In the genomic region with DNA sequence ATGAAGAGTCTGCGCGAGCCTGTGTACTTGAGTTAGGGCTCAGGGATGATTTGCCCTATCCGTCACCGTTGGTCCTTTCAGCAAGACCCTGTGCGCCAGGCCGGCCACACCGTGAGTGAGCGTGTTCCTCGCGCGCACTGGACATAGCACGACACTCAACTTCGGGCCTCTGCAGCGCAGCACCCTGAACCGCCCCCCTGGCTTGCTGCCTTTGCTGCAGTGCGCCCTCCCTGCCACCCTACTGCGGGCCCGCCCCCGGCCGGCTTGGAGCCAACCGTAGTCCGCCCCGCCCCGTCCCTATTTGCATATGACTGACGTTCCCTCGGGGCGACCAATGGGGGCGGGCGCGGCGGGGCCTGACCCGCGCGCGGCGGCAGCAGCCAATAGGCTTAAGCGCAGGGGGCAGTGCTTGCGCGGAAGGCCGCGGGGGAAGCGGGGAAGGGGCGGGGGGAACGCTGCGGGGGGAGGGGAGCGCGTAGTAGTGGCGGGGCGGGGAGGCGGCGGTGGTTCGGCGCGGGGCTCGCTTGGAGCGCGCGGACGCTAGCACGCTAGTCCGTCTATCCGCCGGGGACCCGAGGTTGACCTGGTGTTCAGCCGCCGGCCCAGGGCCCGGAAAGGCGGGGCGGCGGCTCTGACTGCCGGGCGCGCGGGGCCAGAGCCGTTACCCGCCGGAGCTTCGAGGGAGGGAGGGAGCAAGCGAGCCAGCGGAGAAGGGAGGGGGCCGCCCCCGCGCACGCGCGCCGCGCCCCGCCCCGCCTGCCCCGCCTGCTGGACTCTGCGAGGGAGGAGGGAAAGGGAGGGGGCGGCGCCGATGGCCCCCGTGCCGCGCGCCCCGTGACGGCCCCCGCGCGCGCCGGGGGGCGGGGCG, we compare ENCODE assay signal across 8 mouse cellular contexts. TPM values are rescaled to one million over a fixed set of nuclear protein-coding genes. Genes with fewer than 3 reads are reported as not detected.
A peak's percentile ranks its signal among the peaks of the same experiment; 100 is the strongest.
DNase-seq lines count a peak whose midpoint lies in the region; ATAC-seq and TF ChIP-seq lines count a peak whose summit lies in the region.

No protein-coding gene starts in this region.

- peak overlapping the region; percentile 99 for H3K27ac ChIP-seq in lung, embryonic 16.5 days (ENCODE audit: low read length)
- peak overlapping the region; percentile 16; the same call in 1 of the 2 replicates for H3K27ac ChIP-seq in thymus, adult 2 months (ENCODE audit: control insufficient read depth, insufficient read depth, low read length)

- TF ChIP-seq CTCF in thymus, adult 2 months (IDR thresholded peaks at IDR 0.05; ENCODE audit: borderline replicate concordance, control insufficient read depth, extremely low read depth, insufficient read depth, low read length, poor library complexity) = peak; percentile 50; the same call in 1 of the 2 replicates

- peaks cover 21% of the 10 kb centered on the region for H3K36me3 ChIP-seq in lung, embryonic 16.5 days (ENCODE audit: control insufficient read depth, insufficient read depth, low read length)
- H3K36me3 ChIP-seq in thymus, adult 2 months (ENCODE audit: control insufficient read depth, insufficient read depth, low read length) = peaks cover 19% of the 10 kb centered on the region

- H3K9ac ChIP-seq in lung, embryonic 16.5 days (ENCODE audit: low read length) = peak overlapping the region; percentile 82

- under 1% methylated on average over 67 of the region's 108 CpGs for WGBS in lung, embryonic 16.5 days
- WGBS in thymus, adult 2 months = under 1% methylated on average over 98 of the region's 108 CpGs

- peaks cover 45% of the 10 kb centered on the region for H3K4me1 ChIP-seq in lung, embryonic 16.5 days (replicated peaks; ENCODE audit: control insufficient read depth, insufficient read depth, low read length)
- peaks cover 46% of the 10 kb centered on the region for H3K4me1 ChIP-seq in thymus, adult 2 months (replicated peaks; ENCODE audit: control insufficient read depth, insufficient read depth, low read length)

- peak; percentile 95 for DNase-seq in MN1 (ENCODE audit: low spot score)
- peak; percentile 97 for DNase-seq in cerebellum, adult 8-10 months
- DNase-seq in forelimb bud, embryonic 11.5 days (ENCODE audit: low read depth, low spot score) = peak; percentile 94
- DNase-seq in layer of hippocampus, adult 9-11 months = peak; percentile 98
- peak; percentile 97 for DNase-seq in ovary, adult 18-20 months (ENCODE audit: low spot score)
- peak; percentile 98 for DNase-seq in thymus, adult 2 months

- H3K27me3 ChIP-seq in lung, embryonic 16.5 days (ENCODE audit: control insufficient read depth, insufficient read depth, low read depth, low read length) = no peaks in the 10 kb centered on the region
- no peaks in the 10 kb centered on the region for H3K27me3 ChIP-seq in thymus, adult 2 months (ENCODE audit: control insufficient read depth, insufficient read depth, low read length)

- H3K4me2 ChIP-seq in lung, embryonic 16.5 days (ENCODE audit: low read depth, low read length) = peak overlapping the region; percentile 92

- peak; percentile 59 to 74 for ATAC-seq in hematopoietic stem cell, adult 5-6 weeks (replicated peaks in 1 of 2; ENCODE audit: insufficient read depth in 1 of 2, low FRiP score in 2 of 2, low TSS enrichment in 1 of 2, low read depth in 1 of 2, poor library complexity in 2 of 2, severe bottlenecking in 2 of 2)
- ATAC-seq in lung, embryonic 16.5 days (ENCODE audit: low read depth) = peak; percentile 80

- peak; percentile 55 for TF ChIP-seq POLR2A in thymus, adult 2 months (IDR thresholded peaks at IDR 0.05; ENCODE audit: control insufficient read depth, extremely low read depth, insufficient read depth, low read length, poor library complexity)

- peak overlapping the region; percentile 82 for H3K4me3 ChIP-seq in lung, embryonic 16.5 days (ENCODE audit: low read length)
- H3K4me3 ChIP-seq in thymus, adult 2 months (ENCODE audit: control insufficient read depth, insufficient read depth, low read length) = peak overlapping the region; percentile 64

- no peaks in the 10 kb centered on the region for H3K9me3 ChIP-seq in lung, embryonic 16.5 days (ENCODE audit: control insufficient read depth, low read length)

RNA-seq across cellular contexts. Expression of a gene that starts 14.5 kb away (rescaled TPM):
- 39.1 and 39.4 TPM in 2 replicates for total RNA-seq in hematopoietic stem cell, adult 5-6 weeks (2017)
- polyA plus RNA-seq in lung, embryonic 16.5 days (2015; fragmentation: Nextera tagmentation; extraction: Ambion mirVana) = 23.5 and 28.9 TPM in 2 replicates
- 270 and 297 TPM in 2 replicates for polyA plus RNA-seq in thymus, adult 2 months (2012; rRNA removed)

RNA-seq across cellular contexts. Expression of a gene that starts 15.8 kb away (rescaled TPM):
- total RNA-seq in hematopoietic stem cell, adult 5-6 weeks (2017) = 20.8 and 37.0 TPM in 2 replicates
- polyA plus RNA-seq in lung, embryonic 16.5 days (2015; fragmentation: Nextera tagmentation; extraction: Ambion mirVana) = 170 and 173 TPM in 2 replicates
- polyA plus RNA-seq in thymus, adult 2 months (2012; rRNA removed) = 138 and 140 TPM in 2 replicates

RNA-seq across cellular contexts. Expression of a gene that starts 19.2 kb away (rescaled TPM):
- total RNA-seq in hematopoietic stem cell, adult 5-6 weeks (2017) = not detected in 2 replicates
- polyA plus RNA-seq in lung, embryonic 16.5 days (2015; fragmentation: Nextera tagmentation; extraction: Ambion mirVana) = 0.13 TPM in 1 of 2 replicates, not detected in the other
- 0.08 TPM in 1 of 2 replicates, not detected in the other for polyA plus RNA-seq in thymus, adult 2 months (2012; rRNA removed)

RNA-seq across cellular contexts. Expression of a gene that starts 23.9 kb away (rescaled TPM):
- total RNA-seq in hematopoietic stem cell, adult 5-6 weeks (2017) = not detected in 2 replicates
- polyA plus RNA-seq in lung, embryonic 16.5 days (2015; fragmentation: Nextera tagmentation; extraction: Ambion mirVana) = 0.14 and 0.49 TPM in 2 replicates
- polyA plus RNA-seq in thymus, adult 2 months (2012; rRNA removed) = 0.08 and 0.13 TPM in 2 replicates

RNA-seq across cellular contexts. Expression of a gene that starts 31.4 kb away (rescaled TPM):
- 14.1 and 17.3 TPM in 2 replicates for total RNA-seq in hematopoietic stem cell, adult 5-6 weeks (2017)
- 10.5 and 13.6 TPM in 2 replicates for polyA plus RNA-seq in lung, embryonic 16.5 days (2015; fragmentation: Nextera tagmentation; extraction: Ambion mirVana)
- polyA plus RNA-seq in thymus, adult 2 months (2012; rRNA removed) = 59.4 and 60.4 TPM in 2 replicates

Comparison
In these comparisons a context has a peak if more than half of its experiments do, and no peak if none do; other contexts are left out.
1. Peak in every context shown above with its lines: DNase-seq, ATAC-seq, H3K4me3 ChIP-seq and H3K27ac ChIP-seq.